Mouse (Mus musculus): Measurements from ENCODE around the gene Tmem91. TPM values are rescaled to one million over a fixed set of nuclear protein-coding genes. Genes with fewer than 3 reads are reported as not detected.

The Tmem91 gene
- polyA plus RNA-seq, 1 experiment = 0.48 TPM

DNA sequence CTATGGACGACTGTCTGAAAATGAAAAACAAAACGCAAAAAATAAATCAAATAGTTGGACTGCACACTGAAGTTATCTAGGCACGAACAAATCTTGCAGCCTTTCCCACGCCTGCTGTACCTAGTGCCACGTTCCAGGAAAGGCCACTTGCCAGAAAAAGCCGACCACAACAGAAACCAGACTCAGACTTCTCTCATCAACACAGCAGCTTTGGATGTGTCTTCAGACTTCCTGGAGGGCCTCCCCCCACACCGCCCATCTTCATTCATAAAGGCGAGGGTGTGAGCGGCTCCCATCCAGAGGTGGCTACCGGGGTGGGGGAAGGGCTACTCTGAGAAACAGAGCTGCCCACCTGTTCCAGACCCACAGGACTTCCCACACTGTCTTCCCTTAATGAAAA lies 30.8 kb downstream of the Tmem91 start:
- Histone ChIP-seq H3K36me3 (ENCODE audit: control insufficient read depth, insufficient read depth, low read length) (no peaks in the 10 kb centered on the region; the same call in 1 of the 2 replicates), H3K27me3 (replicated peaks; ENCODE audit: control insufficient read depth, insufficient read depth, low read length) (no peaks in the 10 kb centered on the region), H3K27ac (ENCODE audit: insufficient read depth, low read depth, low read length) (no peak overlapping the region), H3K4me3 (ENCODE audit: insufficient read depth, low read depth, low read length) (no peak overlapping the region), H3K4me1 (ENCODE audit: control insufficient read depth, insufficient read depth, low read length) (no peaks in the 10 kb centered on the region)
- WGBS = 63% methylated on average over 10 of the region's 10 CpGs
- TF ChIP-seq CTCF (conservative IDR thresholded peaks at IDR 0.05; ENCODE audit: insufficient read depth, insufficient read length, low read depth, low read length) (no peak), POLR2A (IDR thresholded peaks at IDR 0.05; ENCODE audit: low read depth, low read length) (no peak)
- DNase-seq = no peak

DNA sequence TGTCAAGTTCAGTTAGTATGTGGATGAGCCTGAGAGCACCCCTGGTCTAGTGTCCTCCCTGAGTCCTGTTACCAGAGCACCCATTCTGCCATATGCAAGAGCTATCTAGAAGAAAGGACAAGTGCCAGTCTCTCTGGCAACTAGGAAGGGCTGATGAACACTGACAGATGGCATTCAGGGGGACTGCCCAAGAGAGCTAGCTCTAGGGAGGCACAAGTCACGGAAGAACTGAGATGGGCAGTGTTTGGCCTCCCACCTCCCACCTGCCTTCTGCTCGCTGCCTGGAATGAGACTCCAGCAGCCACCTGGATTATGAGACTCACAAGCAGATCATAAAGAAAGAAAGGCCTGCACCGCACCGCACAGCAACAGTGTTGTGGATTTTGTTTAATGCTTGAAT lies 35.2 kb downstream of the Tmem91 start:
- no peak for DNase-seq

DNA sequence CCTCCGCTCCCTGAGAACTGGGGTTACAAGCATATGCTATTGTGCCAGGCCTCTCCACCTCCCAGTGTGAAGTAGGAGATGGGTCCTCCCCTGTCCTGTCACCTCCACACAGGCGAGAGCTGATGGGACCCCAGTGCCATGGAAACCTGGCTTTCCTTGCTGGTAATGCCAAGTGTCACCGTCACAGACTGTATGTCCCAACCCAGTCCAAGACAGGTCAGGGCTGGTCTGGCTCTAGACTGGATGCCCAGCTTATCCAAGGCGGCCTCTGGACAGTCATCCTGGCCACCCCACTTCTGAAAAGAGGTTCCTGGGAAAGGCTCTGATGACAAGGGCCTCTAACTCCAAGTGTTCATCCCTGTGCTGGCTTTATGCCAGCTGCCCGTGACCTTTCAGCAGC lies 37.9 kb downstream of the Tmem91 start:
- WGBS = 86% methylated on average over 5 of the region's 5 CpGs
- no peak for DNase-seq
- no peaks in the 10 kb centered on the region; the same call in none of the 2 replicates for H3K36me3 ChIP-seq (ENCODE audit: control insufficient read depth, insufficient read depth, low read length)
- H3K4me3 ChIP-seq (ENCODE audit: insufficient read depth, low read depth, low read length) = no peak overlapping the region
- H3K27me3 ChIP-seq (replicated peaks; ENCODE audit: control insufficient read depth, insufficient read depth, low read length) = no peaks in the 10 kb centered on the region
- TF ChIP-seq POLR2A (IDR thresholded peaks at IDR 0.05; ENCODE audit: low read depth, low read length) = no peak
- TF ChIP-seq CTCF (conservative IDR thresholded peaks at IDR 0.05; ENCODE audit: insufficient read depth, insufficient read length, low read depth, low read length) = no peak
- no peaks in the 10 kb centered on the region for H3K4me1 ChIP-seq (ENCODE audit: control insufficient read depth, insufficient read depth, low read length)
- no peak overlapping the region for H3K27ac ChIP-seq (ENCODE audit: insufficient read depth, low read depth, low read length)

More for the DNA sequence above, 35.2 kb downstream of the Tmem91 start:
- Histone ChIP-seq H3K27me3 (replicated peaks; ENCODE audit: control insufficient read depth, insufficient read depth, low read length) (no peaks in the 10 kb centered on the region), H3K27ac (ENCODE audit: insufficient read depth, low read depth, low read length) (no peak overlapping the region), H3K4me1 (ENCODE audit: control insufficient read depth, insufficient read depth, low read length) (no peaks in the 10 kb centered on the region), H3K36me3 (ENCODE audit: control insufficient read depth, insufficient read depth, low read length) (no peaks in the 10 kb centered on the region; the same call in none of the 2 replicates), H3K4me3 (ENCODE audit: insufficient read depth, low read depth, low read length) (no peak overlapping the region)
- TF ChIP-seq POLR2A (IDR thresholded peaks at IDR 0.05; ENCODE audit: low read depth, low read length) (no peak), CTCF (conservative IDR thresholded peaks at IDR 0.05; ENCODE audit: insufficient read depth, insufficient read length, low read depth, low read length) (no peak)
- WGBS = 93% methylated on average over 4 of the region's 4 CpGs

DNA sequence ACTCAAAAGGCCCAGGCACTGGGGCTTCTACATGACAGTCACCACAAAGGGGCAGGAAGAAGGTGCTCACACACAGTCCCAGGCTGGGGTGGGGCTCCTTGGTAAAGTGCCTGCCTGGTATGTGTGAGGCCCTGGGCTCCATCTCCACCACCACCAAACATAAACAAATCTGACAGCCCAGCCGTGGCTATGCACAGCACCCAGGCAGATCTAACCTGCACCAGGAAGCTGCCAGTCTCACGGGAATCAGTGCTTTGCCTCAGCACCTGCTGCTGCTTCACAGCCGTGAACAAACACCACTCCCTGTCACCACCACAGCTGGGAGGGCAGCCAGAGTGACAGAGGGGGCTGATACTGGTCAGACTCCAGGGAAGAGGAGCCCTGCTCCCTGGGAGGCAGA lies 38.6 kb downstream of the Tmem91 start:
- Histone ChIP-seq H3K27ac (ENCODE audit: insufficient read depth, low read depth, low read length) (no peak overlapping the region), H3K36me3 (ENCODE audit: control insufficient read depth, insufficient read depth, low read length) (no peaks in the 10 kb centered on the region; the same call in none of the 2 replicates), H3K27me3 (replicated peaks; ENCODE audit: control insufficient read depth, insufficient read depth, low read length) (no peaks in the 10 kb centered on the region), H3K4me1 (ENCODE audit: control insufficient read depth, insufficient read depth, low read length) (no peaks in the 10 kb centered on the region), H3K4me3 (ENCODE audit: insufficient read depth, low read depth, low read length) (no peak overlapping the region)
- WGBS = 47% methylated on average over 3 of the region's 3 CpGs
- no peak for TF ChIP-seq CTCF (conservative IDR thresholded peaks at IDR 0.05; ENCODE audit: insufficient read depth, insufficient read length, low read depth, low read length)
- TF ChIP-seq POLR2A (IDR thresholded peaks at IDR 0.05; ENCODE audit: low read depth, low read length) = no peak
- DNase-seq = no peak

DNA sequence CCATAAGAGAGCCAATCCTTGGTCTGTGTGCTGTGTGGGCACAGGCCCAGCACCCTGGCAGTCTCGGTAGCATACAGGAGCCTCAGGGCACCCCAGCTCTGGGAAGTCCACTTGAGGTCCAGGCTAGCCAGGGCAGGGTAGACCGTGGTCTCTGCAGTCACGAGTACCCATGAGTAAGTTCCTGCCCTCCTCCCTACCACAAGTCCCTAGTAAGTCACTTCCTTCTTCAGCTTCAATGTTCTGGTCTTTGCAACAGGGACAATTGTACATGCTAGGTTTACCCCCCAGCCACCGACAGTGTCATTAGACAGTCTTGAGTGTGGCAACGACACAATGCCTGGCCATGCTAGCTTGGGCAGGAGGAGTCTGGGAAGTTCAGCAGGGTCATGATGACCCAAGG lies 42.3 kb downstream of the Tmem91 start:
- H3K36me3 ChIP-seq (ENCODE audit: control insufficient read depth, insufficient read depth, low read length) = no peaks in the 10 kb centered on the region; the same call in 1 of the 2 replicates
- no peak overlapping the region for H3K27ac ChIP-seq (ENCODE audit: insufficient read depth, low read depth, low read length)
- no peaks in the 10 kb centered on the region for H3K4me1 ChIP-seq (ENCODE audit: control insufficient read depth, insufficient read depth, low read length)
- H3K27me3 ChIP-seq (replicated peaks; ENCODE audit: control insufficient read depth, insufficient read depth, low read length) = no peaks in the 10 kb centered on the region
- 81% methylated on average over 5 of the region's 5 CpGs for WGBS
- no peak overlapping the region for H3K4me3 ChIP-seq (ENCODE audit: insufficient read depth, low read depth, low read length)
- DNase-seq = no peak
- TF ChIP-seq CTCF (conservative IDR thresholded peaks at IDR 0.05; ENCODE audit: insufficient read depth, insufficient read length, low read depth, low read length) (no peak), POLR2A (IDR thresholded peaks at IDR 0.05; ENCODE audit: low read depth, low read length) (no peak)

DNA sequence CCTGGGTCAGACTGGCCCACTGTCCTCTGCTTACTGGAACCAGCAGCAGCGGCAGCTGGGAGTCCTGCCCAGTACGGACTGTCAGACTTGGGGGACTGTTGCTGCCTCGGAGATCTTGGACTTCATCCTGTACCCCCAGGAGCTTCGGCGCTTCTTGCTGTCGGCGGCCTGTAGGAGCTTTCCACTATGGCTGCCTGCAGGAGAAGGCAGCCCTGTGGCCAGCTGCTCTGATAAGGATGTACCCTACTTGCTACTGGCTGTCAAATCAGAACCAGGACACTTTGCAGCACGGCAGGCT lies 46.7 kb downstream of the Tmem91 start:
- Histone ChIP-seq H3K36me3 (ENCODE audit: control insufficient read depth, insufficient read depth, low read length) (no peaks in the 10 kb centered on the region), H3K4me3 (ENCODE audit: insufficient read depth, low read depth, low read length) (peak overlapping the region; percentile 45; the same call in 1 of the 2 replicates), H3K27ac (ENCODE audit: insufficient read depth, low read depth, low read length) (no peak overlapping the region), H3K27me3 (replicated peaks; ENCODE audit: control insufficient read depth, insufficient read depth, low read length) (no peaks in the 10 kb centered on the region), H3K4me1 (ENCODE audit: control insufficient read depth, insufficient read depth, low read length) (no peaks in the 10 kb centered on the region)
- 49% methylated on average over 8 of the region's 8 CpGs for WGBS
- TF ChIP-seq CTCF (conservative IDR thresholded peaks at IDR 0.05; ENCODE audit: insufficient read depth, insufficient read length, low read depth, low read length) = no peak
- TF ChIP-seq POLR2A (IDR thresholded peaks at IDR 0.05; ENCODE audit: low read depth, low read length) = no peak
- DNase-seq = peak; percentile 30

DNA sequence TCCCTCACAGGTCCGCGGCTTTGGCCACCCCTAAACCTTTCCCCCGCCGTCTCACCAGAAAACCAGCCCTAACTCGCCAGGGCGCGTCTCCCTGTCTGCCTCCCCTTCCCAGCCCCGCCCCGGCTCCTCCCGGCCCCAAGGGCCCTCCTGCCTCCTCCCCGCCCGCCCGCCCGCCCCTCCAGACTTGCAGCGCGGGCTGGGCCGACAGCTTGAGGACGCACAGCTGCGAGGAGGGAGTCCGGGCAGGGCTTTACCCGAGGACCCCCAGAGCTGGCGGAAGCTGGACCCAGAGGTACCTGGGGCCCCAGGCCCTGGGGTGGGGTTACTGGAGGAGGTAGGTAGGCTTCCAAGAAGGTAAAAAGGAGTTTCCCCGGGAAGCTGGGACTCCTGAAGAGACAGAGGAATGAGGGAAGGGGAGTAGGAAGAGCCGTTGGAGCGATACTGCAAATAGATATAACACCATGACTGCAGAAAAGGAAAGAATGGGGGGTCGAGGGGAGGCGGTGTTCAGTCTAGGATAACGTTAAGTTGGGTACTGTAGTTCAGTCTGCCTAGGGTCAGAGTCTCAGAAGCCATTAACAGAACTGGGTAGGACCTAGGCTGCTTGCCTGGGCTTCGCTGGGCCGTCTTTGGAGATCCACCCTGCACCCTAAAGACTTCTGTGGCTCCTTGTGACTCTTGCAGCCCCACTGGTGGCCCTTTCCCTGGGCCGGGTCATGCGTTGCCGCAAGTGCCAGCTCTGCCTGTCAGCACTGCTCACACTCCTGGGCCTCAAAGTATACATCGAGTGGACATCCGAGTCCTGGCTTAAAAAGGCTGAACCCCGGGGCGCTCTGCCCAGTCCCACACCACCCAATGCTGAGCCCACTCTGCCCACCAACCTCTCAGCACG lies 47.3 kb downstream of the Tmem91 start:
- TF ChIP-seq POLR2A (IDR thresholded peaks at IDR 0.05; ENCODE audit: low read depth, low read length) = no peak
- no peak for TF ChIP-seq CTCF (conservative IDR thresholded peaks at IDR 0.05; ENCODE audit: insufficient read depth, insufficient read length, low read depth, low read length)
- Histone ChIP-seq H3K36me3 (ENCODE audit: control insufficient read depth, insufficient read depth, low read length) (no peaks in the 10 kb centered on the region), H3K4me1 (ENCODE audit: control insufficient read depth, insufficient read depth, low read length) (no peaks in the 10 kb centered on the region), H3K27ac (ENCODE audit: insufficient read depth, low read depth, low read length) (no peak overlapping the region), H3K4me3 (ENCODE audit: insufficient read depth, low read depth, low read length) (peak overlapping the region; percentile 53), H3K27me3 (replicated peaks; ENCODE audit: control insufficient read depth, insufficient read depth, low read length) (no peaks in the 10 kb centered on the region)
- DNase-seq = peak; percentile 76
- 14% methylated on average over 38 of the region's 38 CpGs for WGBS
